Mouse (Mus musculus) heart, postnatal 0 days (tissue): ENCODE results near the gene Ddx6. TPM values are rescaled to one million over a fixed set of nuclear protein-coding genes. Genes with fewer than 3 reads are reported as not detected.

Experiments used
- ATAC-seq: fragments of 200-750 bp; cut with Nextera tagmentation; 2 replicates; pipeline ENCODE4 v1.8.0; 2017; ENCODE audit warnings: low read depth, moderate number of reproducible peaks, moderate library complexity; ENCODE audit not compliant: insufficient read depth
- DNase-seq: peaks from one replicate; pipeline ENCODE4 v3.0.0-alpha.2; 2016; ENCODE audit warnings: low spot score
- H3K27ac ChIP-seq: fragments of 300-500 bp; sonication (generic); 2 replicates; pipeline ENCODE4 v1.5.1; 2014; ENCODE audit warnings: low read depth, mild to moderate bottlenecking
- H3K27me3 ChIP-seq: fragments of 300-500 bp; sonication (generic); 2 replicates; pipeline ENCODE4 v1.6.1; 2014; ENCODE audit warnings: low read length, mixed read lengths; ENCODE audit not compliant: control insufficient read depth, insufficient read depth
- H3K36me3 ChIP-seq: fragments of 300-500 bp; sonication (generic); replicated peaks from 2 replicates; pipeline ENCODE4 v1.6.1; 2014; ENCODE audit warnings: low read length, mixed read lengths; ENCODE audit not compliant: control insufficient read depth, insufficient read depth
- H3K4me1 ChIP-seq: fragments of 300-500 bp; sonication (generic); 2 replicates; pipeline ENCODE4 v1.6.1; 2014; ENCODE audit warnings: antibody characterized with exemption; ENCODE audit not compliant: control insufficient read depth, insufficient read depth
- H3K4me2 ChIP-seq: fragments of 300-500 bp; sonication (generic); 2 replicates; pipeline ENCODE4 v1.6.1; 2014; ENCODE audit warnings: low read depth, mild to moderate bottlenecking, low read length, moderate library complexity
- H3K4me3 ChIP-seq: fragments of 300-500 bp; sonication (generic); 2 replicates; pipeline ENCODE4 v1.5.1; 2014; ENCODE audit warnings: low read depth, low read length
- H3K9ac ChIP-seq: fragments of 300-500 bp; sonication (generic); replicated peaks from 2 replicates; pipeline ENCODE4 v1.6.1; 2014; ENCODE audit warnings: low read depth, low read length, mixed read lengths
- H3K9me3 ChIP-seq: fragments of 300-500 bp; sonication (generic); replicated peaks from 2 replicates; pipeline ENCODE4 v1.6.1; 2016; ENCODE audit warnings: low read length; ENCODE audit not compliant: control insufficient read depth
- CTCF ChIP-seq: IDR thresholded peaks from 2 replicates; pipeline ENCODE4 v1.5.1; 2016; ENCODE audit warnings: antibody characterized with exemption, control low read depth, low read depth
- EP300 ChIP-seq: IDR thresholded peaks from 2 replicates; pipeline ENCODE4 v1.6.1; 2016; ENCODE audit warnings: antibody characterized with exemption, low read depth
- WGBS: fragments of 180-500 bp; shearing (Covaris S2); extraction: QIAGEN DNeasy Blood & Tissue Kit; methylation state at CpG from one replicate; pipeline ENCODE4 v1.1.7; 2014; 5-methylcytosine and 5-hydroxymethylcytosine counted together
- polyA plus RNA-seq: library from polyadenylated mRNA; unstranded; fragments of >200 nt; fragmentation: Nextera tagmentation; extraction: Ambion mirVana; gene quantifications from 2 replicates; pipeline ENCODE4 v1.2.1, GENCODE M21; 2015
- total RNA-seq: library from RNA; depleted of rRNA; stranded (reverse); fragments of >200 nt; gene quantifications from 2 replicates; pipeline ENCODE4 v1.2.3, GENCODE M21; 2014; ENCODE audit warnings: low replicate concordance

The Ddx6 gene
- total and polyA plus RNA-seq, 2 experiments from 2014 or later, result 11.0 to 33.9 TPM

DNA sequence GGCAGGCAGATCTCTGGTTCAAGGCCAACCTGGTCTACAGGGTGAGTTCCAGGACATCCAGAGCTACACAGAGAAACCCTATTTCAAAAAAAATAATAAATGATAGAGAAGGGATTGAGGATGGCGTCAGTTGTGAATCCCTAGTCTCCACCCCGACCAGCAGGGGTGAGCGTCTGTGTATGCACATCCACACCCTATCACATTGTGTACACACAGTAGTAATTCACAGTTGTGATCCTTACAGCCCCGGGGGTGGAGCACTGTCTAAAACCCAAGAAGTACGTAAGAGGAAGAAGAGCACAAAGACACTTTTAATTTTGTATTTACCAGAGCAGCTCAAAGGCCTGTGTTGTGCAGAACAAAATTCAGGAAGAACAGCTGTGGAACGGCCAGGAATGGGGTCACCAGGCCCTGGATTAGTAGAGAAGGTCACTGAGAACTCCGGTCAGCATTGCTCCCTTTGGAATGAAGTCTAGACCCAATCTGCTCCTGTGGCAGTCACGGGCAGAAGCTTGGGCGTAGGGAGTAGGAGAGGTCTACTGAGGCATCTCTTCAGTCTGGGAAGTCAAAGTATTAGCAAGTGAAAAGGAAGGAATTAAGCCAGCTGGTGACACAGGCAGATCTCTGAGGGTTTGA is 9.7 kb upstream of the Ddx6 start:
- H3K36me3 ChIP-seq, result no peaks in the 10 kb centered on the region
- no peak for TF ChIP-seq EP300
- TF ChIP-seq CTCF, result no peak
- ATAC-seq (no peak), DNase-seq (no peak)
- H3K9me3 ChIP-seq, result no peaks in the 10 kb centered on the region
- H3K4me2 ChIP-seq, result no peak overlapping the region
- H3K27ac ChIP-seq, result no peak overlapping the region
- WGBS, result 88% methylated on average over 9 of the region's 9 CpGs
- H3K4me1 ChIP-seq, result peaks cover 18% of the 10 kb centered on the region
- H3K9ac ChIP-seq, result no peak overlapping the region
- H3K27me3 ChIP-seq, result no peaks in the 10 kb centered on the region
- no peak overlapping the region for H3K4me3 ChIP-seq

- no peaks in the 10 kb centered on the region for H3K36me3 ChIP-seq
- H3K4me1 ChIP-seq, result peaks cover 18% of the 10 kb centered on the region
- DNase-seq (no peak), ATAC-seq (no peak)
- H3K27ac ChIP-seq, result no peak overlapping the region
- H3K4me3 ChIP-seq, result no peak overlapping the region
- no peak overlapping the region for H3K4me2 ChIP-seq
- no peaks in the 10 kb centered on the region for H3K27me3 ChIP-seq
- H3K9me3 ChIP-seq, result no peaks in the 10 kb centered on the region
- TF ChIP-seq EP300, result no peak
- TF ChIP-seq CTCF, result no peak
- WGBS, result 77% methylated on average over 1 of the region's 1 CpGs
- no peak overlapping the region for H3K9ac ChIP-seq
Measured at GRCm38 (mm10) chr9:44595537-44595930, 9.2 kb upstream of the Ddx6 start.

DNA sequence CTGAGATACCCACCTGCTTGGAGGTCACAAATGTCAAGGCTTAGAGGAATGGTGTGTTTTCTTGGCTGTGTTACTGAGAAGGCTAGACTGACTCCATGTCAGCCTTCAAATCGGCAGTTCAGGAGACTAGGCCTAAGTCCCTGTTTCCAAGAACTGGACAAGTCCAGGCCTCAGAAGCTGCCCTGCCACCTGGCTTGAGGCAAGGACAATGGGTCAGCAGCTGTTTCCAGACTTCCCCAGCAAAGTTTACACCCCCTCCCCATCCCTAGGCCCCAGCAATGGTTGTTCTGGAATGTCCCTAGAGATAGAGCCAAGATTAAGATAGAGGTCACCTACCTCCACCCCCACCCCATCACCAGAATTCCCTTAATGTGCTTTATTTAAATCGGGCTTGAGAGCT is 7.0 kb upstream of the Ddx6 start:
- H3K4me1 ChIP-seq, result peaks cover 18% of the 10 kb centered on the region
- H3K9me3 ChIP-seq, result no peaks in the 10 kb centered on the region
- no peaks in the 10 kb centered on the region for H3K36me3 ChIP-seq
- H3K27me3 ChIP-seq, result no peaks in the 10 kb centered on the region
- ATAC-seq (no peak), DNase-seq (no peak)
- H3K27ac ChIP-seq, result no peak overlapping the region
- no peak overlapping the region for H3K9ac ChIP-seq
- WGBS, result 89% methylated on average over 2 of the region's 2 CpGs
- no peak overlapping the region for H3K4me3 ChIP-seq
- no peak overlapping the region for H3K4me2 ChIP-seq
- TF ChIP-seq EP300 (no peak), CTCF (no peak)

DNA sequence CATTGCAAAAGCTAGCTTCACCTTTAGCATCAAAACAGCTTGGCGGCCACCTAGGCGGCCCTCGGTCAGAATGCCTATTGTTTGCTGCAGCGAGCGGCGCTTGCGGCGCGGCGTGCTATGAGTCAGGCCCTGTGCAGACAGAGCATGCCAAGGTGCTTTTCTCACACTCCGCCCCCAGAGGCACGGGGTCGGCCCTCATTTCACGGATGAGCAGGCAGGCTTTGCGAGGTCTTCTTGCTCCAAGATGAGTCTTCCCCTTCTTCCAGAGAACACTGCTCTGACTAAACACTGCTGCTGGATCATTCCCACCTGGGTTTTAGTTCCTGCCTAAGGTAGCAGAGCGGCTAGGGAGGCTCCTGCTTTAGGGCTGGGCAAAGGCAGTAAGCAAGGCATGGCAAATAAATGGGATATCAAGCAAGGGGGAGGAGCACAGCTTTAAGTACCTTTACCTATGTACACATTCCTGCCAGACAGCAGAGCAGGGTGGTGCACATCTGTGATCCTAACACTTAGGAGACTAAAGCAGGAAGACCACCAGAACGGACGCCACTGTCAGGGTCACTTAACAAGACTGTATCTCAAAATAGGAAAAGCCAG is 5.7 kb upstream of the Ddx6 start:
- Histone ChIP-seq H3K27me3 (no peaks in the 10 kb centered on the region), H3K9me3 (no peaks in the 10 kb centered on the region), H3K4me3 (0 out of 2 replicates have a peak overlapping the region, but pooled peaks have one; percentile 15), H3K27ac (no peak overlapping the region), H3K36me3 (no peaks in the 10 kb centered on the region), H3K9ac (0 out of 2 replicates have a peak overlapping the region, but pooled peaks have one; percentile 7), H3K4me1 (peaks cover 23% of the 10 kb centered on the region), H3K4me2 (peak overlapping the region; percentile 54)
- WGBS, result 6% methylated on average over 18 of the region's 18 CpGs
- ATAC-seq (no peak), DNase-seq (peak; percentile 28)
- no peak for TF ChIP-seq EP300
- TF ChIP-seq CTCF, result no peak

DNA sequence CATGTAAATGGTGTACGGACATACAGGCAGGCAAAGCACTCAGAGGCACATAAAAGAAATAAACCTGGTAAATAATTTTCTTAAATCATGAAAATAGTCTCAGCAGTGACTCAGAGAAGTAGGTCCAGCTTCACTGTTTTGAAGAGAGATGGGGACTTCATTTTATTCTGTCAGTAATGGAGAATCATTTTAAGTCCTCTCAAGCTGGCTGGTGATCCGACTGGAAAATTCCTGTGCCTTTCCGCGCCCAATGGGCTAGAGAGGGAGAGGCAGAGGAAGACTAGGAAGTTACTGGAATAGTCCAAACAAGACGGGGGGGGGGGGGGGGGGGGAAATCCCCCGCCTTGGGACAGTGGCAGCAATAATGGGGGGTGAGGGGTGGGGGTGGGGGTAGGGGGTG is 5.1 kb upstream of the Ddx6 start:
- no peak for TF ChIP-seq CTCF
- no peak overlapping the region for H3K4me3 ChIP-seq
- no peaks in the 10 kb centered on the region for H3K9me3 ChIP-seq
- H3K27ac ChIP-seq, result no peak overlapping the region
- WGBS, result 19% methylated on average over 5 of the region's 6 CpGs
- H3K9ac ChIP-seq, result no peak overlapping the region
- peaks cover 23% of the 10 kb centered on the region for H3K4me1 ChIP-seq
- H3K27me3 ChIP-seq, result no peaks in the 10 kb centered on the region
- H3K36me3 ChIP-seq, result no peaks in the 10 kb centered on the region
- peak overlapping the region; percentile 54 for H3K4me2 ChIP-seq
- ATAC-seq (no peak), DNase-seq (no peak)

GRCm38 (mm10) chr9:44600801-44601200 is 3.9 kb upstream of the Ddx6 start:
- Histone ChIP-seq H3K9me3 (no peaks in the 10 kb centered on the region), H3K27ac (no peak overlapping the region), H3K36me3 (no peaks in the 10 kb centered on the region), H3K4me1 (peaks cover 23% of the 10 kb centered on the region), H3K27me3 (no peaks in the 10 kb centered on the region), H3K4me2 (no peak overlapping the region), H3K9ac (no peak overlapping the region), H3K4me3 (no peak overlapping the region)
- ATAC-seq (no peak), DNase-seq (no peak)
- 76% methylated on average over 6 of the region's 6 CpGs for WGBS
- TF ChIP-seq CTCF (no peak), EP300 (no peak)
